Mouse (Mus musculus) embryonic facial prominence, embryonic 13.5 days (tissue): ENCODE measurements around the gene Tmem129. TPM values are rescaled to one million over a fixed set of nuclear protein-coding genes. Genes with fewer than 3 reads are reported as not detected.
A peak's percentile ranks its signal among the peaks of the same experiment; 100 is the strongest.

Source experiments
- ATAC-seq: fragments of 200-750 bp; cut with Nextera tagmentation; 2 replicates; pipeline ENCODE4 v1.8.0; 2017; ENCODE audit warnings: low read depth; ENCODE audit not compliant: insufficient number of reproducible peaks, insufficient read depth, low FRiP score, low TSS enrichment
- H3K27ac ChIP-seq: fragments of 300-500 bp; sonication (generic); 2 replicates; pipeline ENCODE4 v1.5.1; 2015; ENCODE audit warnings: moderate library complexity, mild to moderate bottlenecking, inconsistent platforms
- H3K27me3 ChIP-seq: fragments of 300-500 bp; sonication (generic); 2 replicates; pipeline ENCODE4 v1.6.1; 2015; ENCODE audit warnings: mild to moderate bottlenecking, inconsistent platforms
- H3K36me3 ChIP-seq: fragments of 300-500 bp; sonication (generic); 2 replicates; pipeline ENCODE4 v1.6.1; 2015; ENCODE audit warnings: mild to moderate bottlenecking, inconsistent platforms
- H3K4me1 ChIP-seq: fragments of 300-500 bp; sonication (generic); 2 replicates; pipeline ENCODE4 v1.6.1; 2015; ENCODE audit warnings: inconsistent platforms
- H3K4me2 ChIP-seq: fragments of 300-500 bp; sonication (generic); 2 replicates; pipeline ENCODE4 v1.6.1; 2015; ENCODE audit warnings: moderate library complexity, mild to moderate bottlenecking, inconsistent platforms
- H3K4me3 ChIP-seq: fragments of 300-500 bp; sonication (generic); 2 replicates; pipeline ENCODE4 v1.5.1; 2015; ENCODE audit warnings: mild to moderate bottlenecking, inconsistent platforms
- H3K9ac ChIP-seq: fragments of 300-500 bp; sonication (generic); 2 replicates; pipeline ENCODE4 v1.6.1; 2015; ENCODE audit warnings: mild to moderate bottlenecking, inconsistent platforms
- H3K9me3 ChIP-seq: fragments of 300-500 bp; sonication (generic); 2 replicates; pipeline ENCODE4 v1.6.1; 2016; ENCODE audit warnings: inconsistent platforms
- WGBS: fragments of 180-500 bp; shearing (Covaris S2); methylation state at CpG from one replicate; pipeline ENCODE4 v1.1.7; 2015; ENCODE audit warnings: mixed read lengths; 5-methylcytosine and 5-hydroxymethylcytosine counted together
- polyA plus RNA-seq: library from polyadenylated mRNA; unstranded; fragments of >200 nt; fragmentation: Nextera tagmentation; extraction: Ambion mirVana; gene quantifications from 2 replicates; pipeline ENCODE4 v1.2.1, GENCODE M21; 2015

The Tmem129 gene
- polyA plus RNA-seq, 1 experiment from 2014 or later = 40.0 TPM

DNA sequence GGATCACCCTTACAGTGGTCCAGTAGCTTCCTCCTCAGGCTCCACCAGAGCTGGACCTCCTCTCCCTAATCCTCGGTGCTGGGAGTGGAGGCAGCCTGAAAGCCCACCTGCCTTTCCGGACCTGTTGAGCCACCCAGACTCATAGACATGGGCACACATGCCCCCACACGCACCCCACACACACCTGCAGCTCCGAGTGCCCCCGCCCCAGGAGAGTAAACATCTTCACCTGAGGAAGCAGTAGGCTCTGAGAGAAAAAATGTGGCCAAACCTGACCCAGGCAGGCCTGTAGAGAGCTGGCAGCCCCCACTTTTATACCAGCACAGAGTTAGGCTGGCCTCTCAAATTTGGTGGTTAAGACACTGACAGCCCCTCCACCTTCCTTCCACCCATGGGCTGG is 38.2 kb upstream of the Tmem129 start:
- Histone ChIP-seq H3K4me1 (peaks cover 91% of the 10 kb centered on the region), H3K27me3 (peaks cover 11% of the 10 kb centered on the region), H3K9ac (no peak overlapping the region), H3K36me3 (no peaks in the 10 kb centered on the region), H3K27ac (peak overlapping the region; percentile 71), H3K4me3 (no peak overlapping the region), H3K9me3 (no peaks in the 10 kb centered on the region), H3K4me2 (peak overlapping the region; percentile 87; the same call in 1 of the 2 replicates)
- WGBS = 47% methylated on average over 5 of the region's 5 CpGs
- 0 out of 2 replicates have a peak, but pooled peaks have one; percentile 3 for ATAC-seq

- no peaks in the 10 kb centered on the region for H3K36me3 ChIP-seq
- peaks cover 11% of the 10 kb centered on the region for H3K27me3 ChIP-seq
- H3K4me3 ChIP-seq = peak overlapping the region; percentile 47
- H3K4me1 ChIP-seq = peaks cover 85% of the 10 kb centered on the region
- 3% methylated on average over 24 of the region's 24 CpGs for WGBS
- peak overlapping the region; percentile 71 for H3K27ac ChIP-seq
- no peak for ATAC-seq
- H3K9ac ChIP-seq = peak overlapping the region; percentile 80
- H3K9me3 ChIP-seq = no peaks in the 10 kb centered on the region
- peak overlapping the region; percentile 87 for H3K4me2 ChIP-seq
These were observed 37.5 kb upstream of the Tmem129 start for GRCm38 (mm10) chr5:33695718-33696121.

DNA sequence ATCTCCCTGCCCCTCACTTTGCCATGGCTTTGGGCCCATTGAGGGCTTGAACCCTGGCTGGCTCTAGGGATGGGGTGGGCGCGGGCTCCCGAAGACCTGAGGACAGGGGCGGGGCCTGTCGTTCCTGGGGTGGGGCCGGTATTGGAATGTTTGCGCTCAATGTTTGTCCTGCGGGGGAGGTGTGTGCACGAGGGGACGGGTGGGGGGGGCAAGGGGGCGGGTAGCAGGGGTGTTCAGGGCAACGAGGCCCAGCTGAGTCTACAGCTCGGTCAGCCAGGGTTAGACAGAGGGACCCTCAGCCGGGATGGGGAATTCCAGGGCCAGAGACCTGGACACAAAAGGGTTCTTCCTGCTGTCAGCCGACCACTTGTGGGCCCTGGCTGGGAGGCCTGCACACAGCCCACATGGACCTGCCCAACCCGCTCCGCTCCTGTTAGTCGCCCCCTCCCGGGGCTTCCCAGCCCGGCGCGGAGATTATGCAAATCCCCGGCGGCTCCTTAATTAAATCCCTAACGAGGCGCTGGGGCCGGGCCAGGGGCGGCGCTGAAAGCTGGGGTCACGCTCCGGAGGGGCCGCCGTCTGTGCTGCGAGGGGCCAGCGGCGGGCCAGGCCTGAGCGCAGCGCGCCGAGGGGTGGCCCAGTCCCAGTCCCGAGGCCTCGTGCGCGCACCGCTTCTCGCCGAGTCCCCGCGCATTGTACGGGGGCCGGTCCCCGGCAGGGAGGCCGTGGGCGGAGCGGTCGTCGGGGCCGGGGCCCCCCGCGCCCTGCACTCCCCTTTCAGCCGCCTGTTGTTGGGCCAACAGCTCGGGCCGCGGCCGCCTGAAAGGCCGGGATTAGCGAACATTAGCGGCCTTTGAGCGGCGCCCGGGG is 36.9 kb upstream of the Tmem129 start:
- Histone ChIP-seq H3K4me2 (peak overlapping the region; percentile 87), H3K27me3 (peaks cover 11% of the 10 kb centered on the region), H3K36me3 (no peaks in the 10 kb centered on the region), H3K9me3 (no peaks in the 10 kb centered on the region), H3K27ac (peak overlapping the region; percentile 71), H3K4me3 (peak overlapping the region; percentile 47), H3K4me1 (peaks cover 85% of the 10 kb centered on the region), H3K9ac (peak overlapping the region; percentile 80)
- under 1% methylated on average over 69 of the region's 71 CpGs for WGBS
- peak; percentile 29; the same call in 1 of the 2 replicates for ATAC-seq

DNA sequence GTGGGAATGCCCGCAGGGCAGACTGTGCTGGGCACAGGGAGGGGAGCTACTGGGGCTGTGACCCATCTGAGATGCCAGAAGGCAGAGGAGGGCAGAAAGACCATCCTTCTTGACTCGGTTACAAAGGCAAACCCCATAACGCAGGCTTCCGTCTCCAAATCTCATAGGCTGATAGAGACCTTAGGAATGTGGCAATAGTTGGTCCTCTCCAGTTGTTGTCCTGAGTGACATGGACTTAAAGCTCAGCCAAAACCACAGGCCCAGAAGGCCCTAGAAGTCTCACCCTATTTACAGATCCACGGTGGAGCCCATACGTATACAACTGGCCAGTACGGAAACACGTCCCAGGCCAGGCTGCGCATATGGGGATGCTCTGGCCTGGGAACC is 36.2 kb upstream of the Tmem129 start:
- Histone ChIP-seq H3K9me3 (no peaks in the 10 kb centered on the region), H3K4me1 (peaks cover 85% of the 10 kb centered on the region), H3K27me3 (peaks cover 11% of the 10 kb centered on the region), H3K4me2 (peak overlapping the region; percentile 87), H3K27ac (peak overlapping the region; percentile 71; the same call in 1 of the 2 replicates), H3K9ac (no peak overlapping the region), H3K4me3 (no peak overlapping the region), H3K36me3 (no peaks in the 10 kb centered on the region)
- WGBS = 56% methylated on average over 9 of the region's 9 CpGs
- no peak for ATAC-seq

GRCm38 (mm10) chr5:33692393-33692792 is 34.2 kb upstream of the Tmem129 start:
- H3K9ac ChIP-seq = peak overlapping the region; percentile 68
- H3K36me3 ChIP-seq = no peaks in the 10 kb centered on the region
- H3K9me3 ChIP-seq = no peaks in the 10 kb centered on the region
- 2% methylated on average over 24 of the region's 24 CpGs for whole genome bisulfite sequencing
- H3K4me1 ChIP-seq = peaks cover 79% of the 10 kb centered on the region
- H3K27ac ChIP-seq = peak overlapping the region; percentile 93
- peak; percentile 66 for ATAC-seq
- peaks cover 16% of the 10 kb centered on the region for H3K27me3 ChIP-seq
- H3K4me3 ChIP-seq = 0 out of 2 replicates have a peak overlapping the region, but pooled peaks have one; percentile 9
- H3K4me2 ChIP-seq = peak overlapping the region; percentile 47

DNA sequence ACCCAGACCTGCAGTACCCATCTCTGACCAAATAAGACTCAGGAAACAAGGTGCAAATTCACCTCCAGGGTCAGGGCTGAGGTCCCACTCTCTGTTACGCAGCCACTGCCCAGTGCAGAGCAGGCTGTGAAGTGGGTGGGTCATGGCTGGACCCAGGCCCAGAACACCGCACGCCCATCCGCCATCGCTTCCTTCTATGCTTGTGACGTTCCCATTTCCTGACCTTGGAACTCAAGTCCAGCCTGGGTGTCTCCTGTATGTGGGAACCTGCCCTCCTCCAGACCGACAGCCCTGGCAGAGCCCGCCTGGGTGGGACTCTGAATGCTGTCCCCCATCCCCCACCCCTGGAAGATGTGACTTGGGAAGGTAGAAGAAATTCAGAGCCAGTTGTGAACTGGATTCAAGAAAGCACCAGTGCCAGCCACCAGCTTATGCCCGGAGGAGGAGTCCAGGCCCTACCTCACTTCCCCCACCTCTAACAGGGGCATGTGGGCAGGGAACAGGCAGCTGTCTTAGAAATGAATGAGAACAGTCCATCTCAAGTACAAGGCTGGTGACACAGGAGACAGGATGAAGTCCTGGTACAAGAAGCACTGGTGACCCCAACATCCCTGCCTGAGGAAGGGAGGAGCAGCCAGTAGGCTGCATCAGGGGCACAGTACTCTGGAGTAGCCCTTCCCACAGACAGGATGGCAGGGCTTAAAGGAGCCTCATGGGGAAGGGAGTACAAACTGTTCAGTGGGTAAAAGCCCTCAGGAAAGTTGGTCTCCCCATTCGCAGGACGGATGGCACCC is 31.8 kb upstream of the Tmem129 start:
- no peak overlapping the region; the same call in 1 of the 2 replicates for H3K9ac ChIP-seq
- H3K4me1 ChIP-seq = peaks cover 58% of the 10 kb centered on the region
- no peaks in the 10 kb centered on the region for H3K36me3 ChIP-seq
- no peak overlapping the region for H3K27ac ChIP-seq
- no peak overlapping the region for H3K4me3 ChIP-seq
- H3K9me3 ChIP-seq = no peaks in the 10 kb centered on the region
- H3K4me2 ChIP-seq = no peak overlapping the region
- ATAC-seq = no peak
- WGBS = 87% methylated on average over 11 of the region's 11 CpGs
- H3K27me3 ChIP-seq = peaks cover 10% of the 10 kb centered on the region; the same call in 1 of the 2 replicates

- H3K27ac ChIP-seq = peak overlapping the region; percentile 33; the same call in 1 of the 2 replicates
- H3K27me3 ChIP-seq = peaks cover 9% of the 10 kb centered on the region; the same call in 1 of the 2 replicates
- H3K36me3 ChIP-seq = no peaks in the 10 kb centered on the region
- H3K9me3 ChIP-seq = no peaks in the 10 kb centered on the region
- ATAC-seq = no peak
- WGBS = 53% methylated on average over 20 of the region's 20 CpGs
- peaks cover 58% of the 10 kb centered on the region for H3K4me1 ChIP-seq
- H3K4me3 ChIP-seq = no peak overlapping the region
- H3K4me2 ChIP-seq = no peak overlapping the region
- peak overlapping the region; percentile 47; the same call in 1 of the 2 replicates for H3K9ac ChIP-seq
These were observed 31.1 kb upstream of the Tmem129 start for GRCm38 (mm10) chr5:33689221-33689844.

GRCm38 (mm10) chr5:33688278-33689220 is 30.3 kb upstream of the Tmem129 start:
- peaks cover 59% of the 10 kb centered on the region for H3K4me1 ChIP-seq
- H3K9me3 ChIP-seq = no peaks in the 10 kb centered on the region
- no peak for ATAC-seq
- no peak overlapping the region for H3K4me3 ChIP-seq
- 0 out of 2 replicates have a peak overlapping the region, but pooled peaks have one; percentile 47 for H3K9ac ChIP-seq
- 63% methylated on average over 14 of the region's 14 CpGs for WGBS
- peak overlapping the region; percentile 33; the same call in 1 of the 2 replicates for H3K27ac ChIP-seq
- H3K36me3 ChIP-seq = no peaks in the 10 kb centered on the region
- H3K27me3 ChIP-seq = 0 out of 2 replicates have a peak, but pooled peaks cover 6% of the 10 kb centered on the region
- H3K4me2 ChIP-seq = no peak overlapping the region

- Histone ChIP-seq H3K4me1 (peaks cover 46% of the 10 kb centered on the region), H3K27me3 (0 out of 2 replicates have a peak, but pooled peaks cover 6% of the 10 kb centered on the region), H3K4me3 (no peak overlapping the region), H3K36me3 (no peaks in the 10 kb centered on the region), H3K9me3 (no peaks in the 10 kb centered on the region), H3K9ac (no peak overlapping the region), H3K4me2 (no peak overlapping the region), H3K27ac (no peak overlapping the region)
- 88% methylated on average over 4 of the region's 4 CpGs for WGBS
- no peak for ATAC-seq
These were observed 28.9 kb upstream of the Tmem129 start for GRCm38 (mm10) chr5:33687142-33687541.

GRCm38 (mm10) chr5:33684932-33685331 is 26.7 kb upstream of the Tmem129 start:
- Histone ChIP-seq H3K4me1 (peaks cover 43% of the 10 kb centered on the region), H3K4me3 (no peak overlapping the region), H3K9me3 (no peaks in the 10 kb centered on the region), H3K4me2 (no peak overlapping the region), H3K36me3 (no peaks in the 10 kb centered on the region), H3K9ac (no peak overlapping the region), H3K27me3 (0 out of 2 replicates have a peak, but pooled peaks cover 6% of the 10 kb centered on the region), H3K27ac (peak overlapping the region; percentile 49)
- ATAC-seq = no peak
- WGBS = 69% methylated on average over 4 of the region's 4 CpGs
